Comparison of ENCODE assay signal across 18 mouse cellular contexts in the genomic region with DNA sequence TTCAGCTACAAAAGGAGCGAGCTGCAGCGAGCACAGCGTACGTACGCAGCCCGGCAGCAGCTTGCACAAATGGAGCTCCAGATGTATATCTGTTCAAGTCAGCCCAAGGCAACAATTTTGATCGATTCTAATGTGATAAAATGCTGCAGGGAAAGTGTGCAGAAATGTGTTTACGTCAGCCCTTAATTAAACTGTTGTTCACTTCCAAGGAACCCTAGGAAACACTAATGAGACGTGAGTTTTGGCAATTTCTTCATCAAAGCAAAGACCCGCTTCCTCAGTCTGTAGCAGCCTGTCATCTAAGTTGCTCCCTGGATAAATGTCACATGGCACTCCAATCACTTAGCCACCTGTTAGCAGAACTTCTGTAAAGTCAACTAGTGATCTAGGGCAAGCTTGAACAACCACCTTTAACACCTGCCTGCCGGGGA.
DNase-seq lines count a peak whose midpoint lies in the region; ATAC-seq lines count a peak whose summit lies in the region.
"Had no signal": no experiment of that assay in that cellular context is flagged by ENCODE, and none has a peak within 500 bp of the region (broad histone marks: within the 10 kb centered on the region; RNA-seq: fewer than 3 reads in every experiment).

No protein-coding gene starts in this region.

- no peak overlapping the region for H3K4me2 ChIP-seq in neural tube, embryonic 14.5 days (ENCODE audit: low read depth, low read length)
- H3K4me2 ChIP-seq in hindbrain, embryonic 16.5 days (ENCODE audit: low read length): no peak overlapping the region; the same call in 1 of the 2 replicates
- H3K4me2 ChIP-seq: embryonic facial prominence, embryonic 12.5 days; heart, embryonic 12.5 days; limb, embryonic 13.5 days had no signal

- no peaks in the 10 kb centered on the region for H3K9me3 ChIP-seq in neural tube, embryonic 14.5 days (ENCODE audit: control insufficient read depth, low read length)
- H3K9me3 ChIP-seq in hindbrain, embryonic 16.5 days (ENCODE audit: control insufficient read depth, low read length): no peaks in the 10 kb centered on the region
- H3K9me3 ChIP-seq: embryonic facial prominence, embryonic 12.5 days; heart, embryonic 12.5 days; limb, embryonic 13.5 days had no signal

- ATAC-seq in neural tube, embryonic 14.5 days (ENCODE audit: low read depth): peak; percentile 46; the same call in 1 of the 2 replicates
- ATAC-seq in hindbrain, embryonic 16.5 days: peak; percentile 74
- ATAC-seq: Patski had no signal

- no peak overlapping the region for H3K9ac ChIP-seq in neural tube, embryonic 14.5 days (replicated peaks; ENCODE audit: low read depth, low read length)
- no peak overlapping the region for H3K9ac ChIP-seq in hindbrain, embryonic 16.5 days (ENCODE audit: low read depth, low read length)
- H3K9ac ChIP-seq: embryonic facial prominence, embryonic 12.5 days; heart, embryonic 12.5 days; limb, embryonic 13.5 days had no signal

- H3K27ac ChIP-seq in neural tube, embryonic 14.5 days (ENCODE audit: low read depth, low read length): 0 out of 2 replicates have a peak overlapping the region, but pooled peaks have one; percentile 1
- no peak overlapping the region for H3K27ac ChIP-seq in hindbrain, embryonic 16.5 days (ENCODE audit: low read depth, low read length)
- H3K27ac ChIP-seq: embryonic facial prominence, embryonic 12.5 days; limb, embryonic 13.5 days had no signal

- H3K36me3 ChIP-seq in neural tube, embryonic 14.5 days (ENCODE audit: control insufficient read depth, insufficient read depth, low read length): no peaks in the 10 kb centered on the region
- no peaks in the 10 kb centered on the region for H3K36me3 ChIP-seq in hindbrain, embryonic 16.5 days (ENCODE audit: control insufficient read depth, insufficient read depth, low read length)
- H3K36me3 ChIP-seq: embryonic facial prominence, embryonic 12.5 days had no signal

- no peak overlapping the region for H3K4me3 ChIP-seq in neural tube, embryonic 14.5 days (ENCODE audit: low read depth, low read length)
- no peak overlapping the region for H3K4me3 ChIP-seq in hindbrain, embryonic 16.5 days (ENCODE audit: low read length)
- H3K4me3 ChIP-seq: embryonic facial prominence, embryonic 12.5 days; heart, embryonic 12.5 days; limb, embryonic 13.5 days had no signal

- DNase-seq in heart, adult 11 months: peak; percentile 80
- DNase-seq in heart, postnatal 4 days: no peak
- no peak for DNase-seq in neural tube, embryonic 10.5 days (ENCODE audit: extremely low spot score, low spot score)
- DNase-seq in thymus, postnatal 4 days: no peak
- DNase-seq in liver: no peak
- DNase-seq: cerebellum, adult 11 months; gastrocnemius, postnatal 25 days; heart, postnatal 36 days; kidney, adult 2 months; kidney, postnatal 36 days; lung, postnatal 4 days; thymus, postnatal 14 days had no signal

- H3K4me1 ChIP-seq in neural tube, embryonic 14.5 days (ENCODE audit: control insufficient read depth, insufficient read depth, low read length): peaks cover 10% of the 10 kb centered on the region
- H3K4me1 ChIP-seq in hindbrain, embryonic 16.5 days (ENCODE audit: control insufficient read depth, insufficient read depth, low read depth, low read length): 0 out of 2 replicates have a peak, but pooled peaks cover 3% of the 10 kb centered on the region

- H3K27me3 ChIP-seq in neural tube, embryonic 14.5 days (ENCODE audit: control insufficient read depth, insufficient read depth, low read length): no peaks in the 10 kb centered on the region
- no peaks in the 10 kb centered on the region for H3K27me3 ChIP-seq in hindbrain, embryonic 16.5 days (replicated peaks; ENCODE audit: control insufficient read depth, insufficient read depth, low read length)
- H3K27me3 ChIP-seq: embryonic facial prominence, embryonic 12.5 days; heart, embryonic 12.5 days; limb, embryonic 13.5 days; Patski had no signal

- 58% methylated on average over 11 of the region's 11 CpGs for WGBS in neural tube, embryonic 14.5 days
- WGBS in hindbrain, embryonic 16.5 days: 56% methylated on average over 11 of the region's 11 CpGs
